Mouse (Mus musculus) gastrocnemius, postnatal 25 days (tissue): ENCODE data around the gene Slc9a5. TPM values are rescaled to one million over a fixed set of nuclear protein-coding genes. Genes with fewer than 3 reads are reported as not detected.
A peak's percentile ranks its signal among the peaks of the same experiment; 100 is the strongest.

ENCODE experiments used
- DNase-seq: peaks from one replicate; pipeline ENCODE4 v3.0.0; 2022
- total RNA-seq, 2 experiments: library from RNA; stranded (reverse); gene quantifications; 1 replicate in 1 of 2; 2 replicates in 1 of 2; pipeline ENCODE4 v1.2.3; 2021

The Slc9a5 gene
- total RNA-seq, 2 experiments from 2014 or later: 0.56 to 0.72 TPM

GRCm38 (mm10) chr8:105326141-105326672, 22.4 kb upstream of the Slc9a5 start, which contains the start of the genes Lrrc29 and Tmem208:
Gene Lrrc29 (minus strand): TSS chr8:105326278.
Gene Tmem208 (plus strand): TSS chr8:105326354.
- peak; percentile 94 for DNase-seq

DNA sequence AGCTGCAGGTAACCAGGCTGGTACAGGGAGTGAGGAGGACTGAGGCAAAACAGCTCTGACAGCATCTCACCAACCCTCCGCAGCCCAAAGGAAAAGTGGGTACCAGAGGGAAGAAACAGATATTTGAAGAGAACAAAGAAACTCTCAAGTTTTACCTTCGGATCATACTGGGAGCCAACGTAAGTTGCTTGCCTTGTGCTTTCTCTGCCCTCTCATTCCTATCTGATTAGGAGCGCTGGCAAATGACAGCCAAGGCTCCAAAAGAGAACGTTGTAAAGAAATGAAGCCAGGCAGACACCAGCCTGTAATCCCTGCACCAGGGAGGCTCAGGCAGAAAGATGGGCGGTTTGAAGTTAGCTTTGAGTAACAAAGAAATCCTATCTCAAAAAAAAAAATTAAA, 21.7 kb upstream of the Slc9a5 start:
- no peak for DNase-seq

GRCm38 (mm10) chr8:105330325-105330724, 18.3 kb upstream of the Slc9a5 start:
- DNase-seq: no peak

DNA sequence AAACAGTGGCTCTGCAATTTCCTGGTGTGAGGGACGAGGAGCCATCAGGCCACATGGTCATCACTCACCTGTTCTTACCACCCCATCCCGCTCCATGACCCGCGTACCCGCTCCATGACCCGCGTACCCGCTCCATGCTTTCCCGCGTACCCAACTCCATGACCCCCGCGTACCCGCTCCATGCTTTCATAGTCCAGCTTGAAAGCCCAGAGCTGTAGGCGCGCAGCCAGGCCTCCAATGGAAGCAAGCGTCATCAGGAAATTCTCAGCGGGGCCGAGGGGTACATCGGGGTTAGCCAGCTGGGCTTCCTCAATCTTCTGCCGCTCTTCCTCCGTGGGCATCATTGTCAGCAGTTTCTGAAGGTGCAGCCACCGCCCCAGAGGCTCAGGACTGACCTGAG, 17.2 kb upstream of the Slc9a5 start:
- DNase-seq: no peak

GRCm38 (mm10) chr8:105331931-105332330, 16.7 kb upstream of the Slc9a5 start:
- no peak for DNase-seq

- no peak for DNase-seq
Observed at GRCm38 (mm10) chr8:105332523-105332922, 16.1 kb upstream of the Slc9a5 start.

- DNase-seq: no peak
Observed at GRCm38 (mm10) chr8:105336373-105337130, 12.1 kb upstream of the Slc9a5 start.

- no peak for DNase-seq
Observed at GRCm38 (mm10) chr8:105338992-105339391, 9.7 kb upstream of the Slc9a5 start.

DNA sequence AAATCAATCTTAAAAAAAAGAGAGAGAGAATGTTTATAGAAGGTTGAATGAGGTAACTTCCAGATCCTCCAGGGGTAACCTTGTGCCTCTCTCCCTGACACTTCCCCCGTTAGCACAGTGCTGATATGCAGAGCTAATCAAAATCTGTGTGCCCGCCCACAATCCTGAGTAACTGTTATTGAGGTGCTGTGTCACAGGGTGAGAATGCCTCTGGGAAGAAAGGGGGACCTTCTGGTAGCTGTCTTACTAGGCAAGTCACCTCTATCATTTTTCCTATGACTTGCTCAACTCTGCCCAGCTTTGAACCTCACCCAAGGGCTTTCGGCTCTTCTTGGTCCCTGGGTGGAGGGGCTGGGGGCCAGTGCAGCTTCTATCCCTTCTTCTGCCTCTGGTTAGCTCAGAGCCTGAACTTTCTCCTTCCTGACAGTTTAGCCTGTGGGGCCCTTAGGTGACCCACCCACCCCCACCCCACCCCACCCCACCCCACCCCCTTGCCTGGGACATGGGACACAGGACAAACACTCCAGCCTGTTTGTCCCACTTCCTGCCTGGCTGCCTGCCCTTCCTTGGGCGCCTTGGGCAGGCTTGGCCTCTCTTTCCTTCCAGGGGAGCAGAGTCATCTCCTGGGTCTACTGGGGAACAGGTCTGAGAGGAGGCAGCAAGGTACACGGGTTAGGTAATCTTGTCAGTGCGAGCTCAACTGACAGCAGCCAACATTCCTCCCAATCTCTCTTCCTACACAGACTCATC, 8.6 kb upstream of the Slc9a5 start:
- DNase-seq: no peak

DNA sequence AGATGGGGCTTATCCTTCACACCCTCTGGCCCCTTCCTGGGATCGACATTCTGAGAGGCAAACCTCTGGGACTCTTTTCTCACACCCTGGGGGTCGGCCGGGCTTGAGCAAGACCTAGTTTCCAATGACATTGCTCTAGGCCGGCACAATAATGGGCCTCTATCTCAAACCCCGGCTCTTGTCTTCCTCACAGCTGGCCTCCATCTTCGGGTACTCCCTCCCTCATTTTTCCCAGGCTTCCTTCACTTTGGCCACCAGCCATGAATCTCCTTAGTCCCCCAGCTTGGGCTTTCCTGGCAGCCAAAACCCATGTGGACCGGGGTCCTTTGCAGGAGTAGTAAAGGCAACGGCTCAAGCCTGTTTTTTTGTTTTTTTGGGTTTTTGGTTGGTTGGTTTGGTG, 7.2 kb upstream of the Slc9a5 start:
- no peak for DNase-seq

- DNase-seq: no peak
Observed at GRCm38 (mm10) chr8:105342768-105343167, 5.9 kb upstream of the Slc9a5 start.

- no peak for DNase-seq
Observed at GRCm38 (mm10) chr8:105343791-105344574, 4.7 kb upstream of the Slc9a5 start.

- DNase-seq: no peak
Observed at GRCm38 (mm10) chr8:105345061-105345975, 3.3 kb upstream of the Slc9a5 start.

DNA sequence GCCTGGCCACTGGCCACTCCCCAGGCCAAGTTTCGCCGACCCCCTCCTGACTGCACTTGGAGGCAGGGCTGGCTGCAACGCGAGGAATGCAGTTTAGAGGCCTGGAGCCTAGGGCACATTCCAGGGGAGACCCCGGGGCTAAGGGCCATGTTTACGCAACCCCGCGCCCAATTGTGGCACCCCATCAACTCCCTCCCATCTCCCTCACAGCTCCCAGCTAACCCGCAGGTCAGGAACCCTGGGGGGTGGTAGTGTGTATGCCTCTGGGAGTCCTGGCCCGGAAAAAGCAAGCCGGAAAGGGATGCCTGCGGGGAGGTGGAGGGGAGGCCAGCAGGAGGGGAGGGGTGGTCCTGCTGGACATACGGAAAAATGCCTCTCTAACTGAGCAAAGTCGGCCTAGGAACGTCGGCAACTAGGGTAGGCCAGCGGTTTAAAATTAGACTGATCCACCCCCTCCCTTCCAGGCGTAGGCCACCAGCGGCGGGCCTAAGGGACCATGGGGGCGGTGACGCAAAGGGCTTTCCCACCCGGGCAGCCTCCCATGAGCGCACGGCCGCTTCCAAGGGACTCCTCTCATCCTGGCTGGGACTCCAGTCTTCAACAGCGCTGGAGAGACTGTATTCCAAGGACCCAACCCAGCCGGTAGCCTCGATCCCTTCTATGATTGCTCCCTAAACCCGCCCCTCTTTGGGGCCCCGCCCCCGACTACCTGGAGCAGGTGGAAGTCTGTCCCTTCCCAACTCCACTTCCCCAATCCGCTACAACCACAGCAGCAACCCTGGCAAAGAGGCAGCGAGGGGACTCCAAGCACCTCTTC, 1.8 kb upstream of the Slc9a5 start:
- DNase-seq: peak; percentile 84

DNA sequence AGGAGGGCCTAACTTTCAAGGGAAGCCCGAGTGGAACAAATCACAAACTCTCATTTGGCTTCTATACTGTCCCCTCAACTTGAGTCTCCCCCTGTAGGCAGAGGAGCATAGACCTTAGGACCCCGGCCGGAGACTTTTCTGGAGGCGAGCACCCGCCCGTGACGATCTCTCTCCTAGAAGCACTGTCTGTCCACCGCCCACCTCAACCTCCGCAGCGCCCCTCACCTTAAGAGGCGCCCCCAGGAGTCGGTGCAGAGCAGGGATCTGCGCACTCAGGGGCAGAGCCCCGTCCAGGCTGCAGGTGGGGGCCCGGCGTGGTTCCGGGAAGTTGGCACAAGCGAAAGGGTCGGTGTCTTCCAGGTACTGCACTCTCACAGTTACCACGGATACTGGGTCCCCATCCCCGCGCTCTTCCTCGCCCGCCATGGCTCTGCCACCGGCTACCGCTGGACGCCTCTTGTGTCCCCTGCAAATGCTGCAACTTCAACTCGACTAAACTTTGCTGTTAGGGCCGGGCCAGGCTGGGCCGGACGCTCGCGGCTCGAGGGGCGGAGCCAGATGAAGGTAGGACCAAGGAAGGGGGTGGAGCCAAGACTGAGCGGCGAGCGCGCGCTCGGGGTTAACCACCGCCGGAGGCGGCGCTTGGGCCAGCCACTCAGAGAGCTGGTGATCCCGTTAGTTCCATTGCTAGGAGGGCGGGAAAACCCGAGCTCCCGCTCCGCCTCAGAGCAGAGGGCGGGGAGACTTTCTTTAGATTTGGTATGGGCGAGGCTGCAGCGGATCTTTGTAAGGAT, 1.0 kb upstream of the Slc9a5 start, which contains the start of gene Fhod1:
Gene Fhod1 (minus strand): TSS at position 526 of the 794 bp plus-strand sequence.
- peak; percentile 95 for DNase-seq

- no peak for DNase-seq
Observed at GRCm38 (mm10) chr8:105349096-105349771, 591 bp downstream of the Slc9a5 start.

DNA sequence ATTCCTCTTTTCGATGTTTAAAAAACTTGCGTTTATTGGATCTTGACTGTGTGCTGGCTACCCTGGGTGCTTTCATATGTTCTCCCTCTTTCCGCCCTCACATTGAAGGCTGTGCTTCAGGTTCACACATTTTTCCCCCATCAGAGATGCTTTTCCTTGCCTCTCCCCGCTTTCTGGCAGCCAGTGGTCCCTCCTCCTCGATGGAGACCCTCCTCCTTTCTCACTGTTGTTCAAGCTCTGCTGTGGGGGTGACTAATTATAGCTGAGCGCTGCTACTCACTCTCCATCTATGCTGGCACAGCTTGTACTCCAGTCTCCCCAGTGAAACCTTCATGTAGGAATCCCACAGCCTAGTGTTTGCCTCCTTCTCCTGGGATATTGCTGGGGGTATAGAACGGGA, 1.5 kb downstream of the Slc9a5 start:
- no peak for DNase-seq

GRCm38 (mm10) chr8:105353583-105354135, 5.0 kb downstream of the Slc9a5 start:
- DNase-seq: no peak
